Mouse (Mus musculus): Measurements from ENCODE around the gene Rnf187.

Gene Rnf187

DNA sequence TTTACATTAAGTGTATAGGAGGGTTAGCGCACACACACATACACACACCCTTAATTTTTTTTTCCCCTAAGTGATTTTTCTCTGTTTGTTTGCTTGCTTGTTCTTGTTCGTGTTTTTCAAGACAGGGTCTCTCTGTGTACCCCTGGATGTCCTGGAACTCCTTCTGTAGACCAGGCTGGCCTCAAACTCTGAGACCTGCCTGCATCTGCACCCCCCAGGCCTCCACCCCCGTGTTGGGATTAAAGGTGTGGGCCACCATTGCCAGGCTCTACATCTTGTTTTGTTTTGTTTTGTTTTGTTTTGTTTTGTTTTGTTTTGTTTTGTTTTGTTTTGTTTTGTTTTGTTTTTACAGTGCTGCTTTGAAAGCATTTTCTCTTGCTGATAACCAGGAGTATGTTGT lies 8.6 kb upstream of the Rnf187 start:
- no peak for DNase-seq

GRCm38 (mm10) chr11:58944136-58944535 lies 5.4 kb upstream of the Rnf187 start:
- DNase-seq, result no peak

DNA sequence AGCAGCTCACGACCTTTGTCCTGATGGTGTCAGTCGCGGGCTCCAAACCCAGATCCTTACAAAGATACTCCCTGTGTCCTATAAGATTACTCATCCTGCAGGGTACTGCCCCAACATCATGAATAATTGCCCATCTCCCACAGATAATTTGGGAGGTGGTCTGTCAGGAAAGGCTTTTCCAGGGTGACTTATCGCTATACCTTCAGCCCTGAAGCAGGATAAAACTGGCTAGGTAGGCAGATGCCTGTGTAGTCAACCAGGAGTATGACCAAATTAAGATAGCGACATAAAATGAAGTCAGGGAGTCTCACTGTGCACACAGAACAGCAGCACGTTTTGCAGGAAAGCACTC lies 348 bp upstream of the Rnf187 start:
- DNase-seq, result no peak

- DNase-seq, result no peak
These were observed 807 bp downstream of the Rnf187 start for GRCm38 (mm10) chr11:58937909-58938308.

DNA sequence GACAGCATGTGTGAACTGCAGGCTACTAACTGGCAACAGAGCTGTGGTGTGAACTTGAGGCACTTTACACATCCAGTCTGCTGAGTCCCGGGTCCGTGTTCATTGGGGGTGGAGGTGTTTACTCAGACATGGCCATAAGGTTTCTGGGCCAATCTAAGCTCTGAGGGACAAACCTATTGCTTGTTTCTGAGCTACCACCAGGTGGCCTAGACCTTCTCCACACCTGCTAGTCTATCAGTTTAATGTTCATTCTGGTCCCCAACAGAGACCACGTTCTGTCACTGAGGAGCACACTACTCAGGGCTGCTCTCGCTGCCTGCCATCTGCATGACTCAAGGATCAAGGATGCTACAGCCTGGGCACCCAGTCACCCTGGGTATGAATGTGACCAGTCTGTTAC lies 7.1 kb downstream of the Rnf187 start:
- no peak for DNase-seq

- DNase-seq, result no peak
These were observed 8.5 kb downstream of the Rnf187 start for GRCm38 (mm10) chr11:58930254-58930653.

DNA sequence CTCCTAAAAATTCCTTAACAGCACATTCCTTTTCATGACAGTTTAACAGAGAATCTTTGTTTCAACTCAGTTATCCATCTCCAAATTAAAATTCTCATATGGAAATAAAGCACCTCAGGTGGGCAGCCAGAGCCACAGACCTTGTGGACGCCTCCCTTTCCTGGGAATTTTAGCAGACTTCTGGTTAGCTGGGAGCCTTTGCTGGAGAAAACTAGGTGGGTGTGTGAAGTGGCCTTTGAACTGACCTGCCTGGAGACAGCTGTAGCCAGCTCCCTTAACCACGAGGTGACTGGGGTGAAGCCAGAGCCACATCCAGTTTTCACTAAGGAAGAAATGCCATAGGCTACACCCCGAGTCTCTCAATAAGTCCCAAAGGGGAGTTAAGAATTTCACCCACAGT lies 9.1 kb downstream of the Rnf187 start:
- peak; percentile 67 for DNase-seq

DNA sequence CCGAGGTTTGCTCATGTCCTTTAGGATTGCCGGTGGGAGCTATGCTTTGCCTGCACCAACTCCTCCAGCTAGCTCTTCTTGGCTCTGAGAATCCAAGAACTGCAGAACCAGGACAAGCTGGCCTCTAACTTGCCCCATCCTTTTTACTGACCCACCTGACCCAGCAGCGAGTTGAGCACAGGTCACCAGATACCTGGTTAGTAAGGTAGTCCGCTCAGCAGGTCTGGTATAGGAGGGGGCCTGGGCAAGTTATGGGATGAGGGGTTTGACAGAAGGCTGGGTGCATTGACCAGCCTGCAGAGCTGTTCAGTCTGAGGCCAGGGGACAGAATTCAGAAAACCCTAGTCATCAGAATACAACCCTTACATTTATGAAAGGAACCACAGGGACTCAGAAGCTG lies 9.7 kb downstream of the Rnf187 start:
- DNase-seq, result no peak

DNA sequence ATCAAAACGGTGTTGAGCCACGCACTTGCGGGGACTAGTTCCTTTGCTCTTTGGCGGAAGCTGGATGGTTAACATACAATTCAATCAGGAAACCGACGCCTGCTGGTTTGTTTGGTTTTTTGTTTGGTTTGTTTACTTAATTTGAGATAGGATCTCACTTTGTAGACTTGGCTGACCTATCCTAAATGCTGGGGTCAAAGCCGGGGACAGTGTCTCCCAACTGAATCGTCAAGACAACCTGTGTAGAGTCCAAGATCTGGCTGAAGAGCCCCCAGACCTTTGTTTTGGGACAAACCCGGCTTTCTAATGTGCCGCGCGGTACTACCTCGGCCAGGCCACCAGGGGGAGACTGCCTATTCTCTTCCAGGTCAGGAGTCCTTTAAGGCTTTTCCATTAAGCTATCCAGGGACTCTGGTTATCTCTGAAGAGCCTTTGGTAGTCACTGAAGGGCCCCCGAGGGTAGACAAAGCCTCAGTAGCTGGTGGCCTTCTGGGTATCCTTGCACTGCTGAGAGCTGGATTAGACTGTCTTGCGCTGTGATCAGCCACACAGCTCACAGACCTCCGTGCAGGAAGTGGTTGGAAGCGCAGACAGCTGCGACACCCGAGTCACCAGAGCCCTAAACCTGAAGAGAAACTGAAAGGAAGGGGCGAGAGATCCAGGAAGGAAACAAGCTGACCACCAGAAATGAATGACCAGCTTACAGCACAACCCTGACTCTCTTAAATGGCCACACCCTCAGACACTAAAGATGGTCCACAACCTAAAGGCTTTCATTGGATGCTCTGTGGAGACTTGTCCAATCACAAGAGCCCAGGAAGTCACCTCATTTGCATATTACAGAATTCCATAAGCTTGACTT lies 10.7 kb downstream of the Rnf187 start:
- peak; percentile 71 for DNase-seq

GRCm38 (mm10) chr11:58927053-58927452 lies 11.7 kb downstream of the Rnf187 start:
- DNase-seq, result no peak

GRCm38 (mm10) chr11:58926651-58927050 lies 12.1 kb downstream of the Rnf187 start:
- peak; percentile 81 for DNase-seq

DNA sequence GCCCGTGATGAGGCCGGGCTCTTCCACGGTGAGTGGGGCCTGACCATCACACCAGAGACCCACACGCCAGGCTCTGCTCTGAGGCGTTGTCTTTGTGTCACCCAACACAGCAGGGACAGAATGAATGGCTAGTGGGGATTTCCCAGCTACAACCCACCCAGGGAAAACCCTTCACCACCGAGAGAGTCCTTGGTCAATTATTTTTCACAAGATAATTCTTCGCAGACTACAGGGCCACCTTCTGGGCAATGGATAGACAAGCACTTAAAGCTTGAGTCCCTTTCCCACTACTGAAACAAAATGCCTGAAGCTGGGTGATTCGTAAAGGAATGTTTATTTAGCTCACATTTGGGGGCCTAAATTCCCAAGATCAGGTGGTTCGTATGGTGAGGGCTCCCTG lies 16.3 kb downstream of the Rnf187 start:
- DNase-seq, result no peak

DNA sequence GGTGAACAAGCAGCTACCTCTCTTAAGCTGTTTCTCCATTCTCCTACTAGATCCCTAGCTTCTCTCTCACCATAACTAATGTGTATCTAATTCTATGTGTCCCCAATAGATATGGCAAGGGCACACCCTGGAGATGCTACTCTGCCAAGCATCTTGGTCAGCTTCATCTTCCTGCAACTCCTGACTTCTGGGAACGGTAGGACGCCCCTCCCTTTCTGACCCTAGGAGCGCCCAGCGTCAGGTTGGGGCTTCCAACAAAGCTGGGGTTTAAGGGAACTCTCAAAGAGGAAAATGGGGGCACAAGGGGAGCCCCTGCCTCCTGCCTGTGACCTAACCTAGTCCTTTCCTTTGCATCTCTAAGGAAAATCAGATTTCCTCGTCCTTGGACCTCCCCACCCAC lies 20.0 kb downstream of the Rnf187 start:
- no peak for DNase-seq

DNA sequence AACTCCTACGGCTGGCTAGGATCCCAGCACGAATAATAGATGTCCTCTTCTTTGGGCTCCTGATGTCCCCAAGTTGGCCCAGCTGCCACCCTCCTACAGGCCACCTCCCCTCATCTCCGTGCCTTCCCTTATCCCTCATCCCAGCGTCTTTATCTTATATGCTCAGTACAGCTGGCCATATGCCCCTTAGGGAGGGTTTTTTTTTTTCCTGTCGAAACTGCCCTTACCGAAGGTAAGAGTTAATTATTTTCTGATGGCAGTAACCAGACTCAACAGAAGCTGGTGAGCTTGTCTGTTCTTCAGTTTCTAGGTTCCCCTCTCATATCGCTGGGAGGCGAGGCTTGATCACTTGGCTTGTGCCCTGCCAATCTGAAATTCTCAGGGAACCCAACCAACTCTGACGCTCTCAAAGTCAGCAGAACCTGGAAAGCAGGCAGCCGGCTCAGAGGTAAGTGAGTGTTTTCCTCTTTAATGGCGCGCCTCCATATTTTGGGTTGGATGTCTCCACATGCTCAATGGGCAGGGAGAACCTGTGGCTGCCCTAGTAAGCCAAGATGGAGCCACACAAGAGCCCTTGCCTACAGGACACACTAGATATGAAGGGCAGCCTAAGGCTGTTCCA lies 20.9 kb downstream of the Rnf187 start, which contains the start of gene Btnl10:
Gene Btnl10 (plus strand): TSS at position 164 of the 622 bp plus-strand sequence.
- no peak for DNase-seq

- peak; percentile 48 for DNase-seq
These were observed 21.6 kb downstream of the Rnf187 start for GRCm38 (mm10) chr11:58916879-58917744.

- peak; percentile 34 for DNase-seq
These were observed 24.2 kb downstream of the Rnf187 start for GRCm38 (mm10) chr11:58914461-58915028.

- no peak for DNase-seq
These were observed 24.9 kb downstream of the Rnf187 start for GRCm38 (mm10) chr11:58913776-58914175.

- peak; percentile 35 for DNase-seq
These were observed 33.9 kb downstream of the Rnf187 start for GRCm38 (mm10) chr11:58904838-58905237.

DNA sequence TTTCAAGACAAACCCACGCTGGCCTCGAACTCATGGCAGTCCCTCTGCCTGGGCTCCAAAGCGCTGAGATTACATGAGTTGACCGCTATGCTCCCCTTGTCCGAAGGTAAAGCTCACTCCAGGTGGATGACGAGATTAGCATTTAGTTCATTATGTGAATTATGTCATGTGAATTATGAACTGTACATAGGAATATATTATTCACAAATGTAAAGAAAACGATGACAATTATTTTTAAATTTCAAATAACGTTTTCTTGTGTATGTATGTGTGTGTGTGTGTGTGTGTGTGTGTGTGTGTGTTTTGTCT lies 34.4 kb downstream of the Rnf187 start:
- no peak for DNase-seq

DNA sequence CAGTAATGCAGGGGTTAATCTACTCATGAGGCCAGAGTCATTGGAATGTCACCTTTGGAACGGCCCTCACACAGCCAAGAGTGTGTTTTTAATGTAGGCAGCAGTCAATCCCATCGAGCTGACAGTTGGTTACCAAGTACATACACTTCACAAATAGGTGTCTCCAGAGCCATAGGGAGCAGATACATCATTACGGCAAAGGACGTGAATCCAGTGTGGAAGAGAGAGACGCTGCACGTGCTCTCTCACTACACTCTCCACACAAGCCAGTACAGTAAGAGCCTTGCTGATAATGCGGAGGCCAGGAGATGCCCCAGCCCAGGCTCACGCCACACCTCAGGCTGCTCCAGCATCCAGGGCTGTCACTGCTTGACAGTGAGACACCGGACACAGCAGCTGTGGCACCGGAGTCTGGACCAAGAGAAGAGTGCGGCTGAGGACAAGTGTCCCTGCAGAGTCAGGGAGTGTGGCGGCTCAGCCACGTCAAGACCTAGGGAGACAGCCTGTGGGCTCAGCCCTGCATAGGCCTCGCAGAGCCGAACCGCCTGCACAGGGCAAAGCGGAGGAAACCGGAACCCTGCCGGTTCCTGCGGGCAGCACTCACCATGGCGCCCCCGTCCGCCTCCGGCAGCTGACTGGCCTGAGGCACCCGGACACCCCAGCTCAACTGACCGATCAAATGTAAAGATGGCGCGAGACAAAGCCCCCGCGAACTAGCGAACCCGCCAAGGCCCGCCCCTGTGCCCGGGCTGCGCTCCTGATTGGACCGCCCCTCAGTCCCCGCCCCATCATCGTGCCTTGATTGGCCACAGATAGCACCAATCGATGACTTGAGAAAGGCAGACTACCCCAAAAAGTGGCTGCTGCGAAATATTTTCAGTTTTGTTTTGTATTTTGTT lies 35.0 kb downstream of the Rnf187 start, which contains the start of gene Zfp39:
Gene Zfp39 (minus strand): TSS at position 715 of the 899 bp plus-strand sequence.
- peak; percentile 97 for DNase-seq

DNA sequence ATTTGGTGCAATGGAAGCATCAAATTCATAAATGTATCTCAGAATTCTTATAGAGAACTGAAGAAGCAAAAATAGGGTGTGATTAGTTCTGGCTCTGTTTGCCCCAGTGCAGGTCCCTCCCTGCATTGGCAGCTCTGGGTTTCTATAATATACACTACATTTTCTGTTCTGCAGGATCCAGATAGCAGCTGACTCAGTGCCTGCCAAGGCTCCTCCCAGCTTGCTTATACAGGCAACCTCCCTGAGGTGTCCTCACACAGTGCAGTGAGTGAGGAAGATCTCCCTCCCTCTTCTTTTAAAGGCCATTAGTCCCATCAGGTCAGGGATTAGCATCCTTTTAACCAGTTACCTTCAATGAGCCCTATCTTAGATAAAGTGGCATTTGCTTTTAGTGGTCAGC lies 37.6 kb downstream of the Rnf187 start:
- no peak for DNase-seq

- DNase-seq, result no peak
These were observed 41.2 kb downstream of the Rnf187 start for GRCm38 (mm10) chr11:58897485-58897884.

Data from kidney, adult 9 months (tissue).